Mouse (Mus musculus): ENCODE measurements at regions not wholly inside any gene's neighbourhood (a gene's known extent, or its start where the extent isn't known, plus 50 kb on each side); places are given as distances from the start of the nearest gene placed in this dataset.

GRCm38 (mm10) chr8:127962862-127963261, 395.5 kb upstream of the Nrp1 start:
- no peak for DNase-seq
- intact Hi-C loops (cut with DNase I; ENCODE audit: low total_unique reads), result no loop called here

DNA sequence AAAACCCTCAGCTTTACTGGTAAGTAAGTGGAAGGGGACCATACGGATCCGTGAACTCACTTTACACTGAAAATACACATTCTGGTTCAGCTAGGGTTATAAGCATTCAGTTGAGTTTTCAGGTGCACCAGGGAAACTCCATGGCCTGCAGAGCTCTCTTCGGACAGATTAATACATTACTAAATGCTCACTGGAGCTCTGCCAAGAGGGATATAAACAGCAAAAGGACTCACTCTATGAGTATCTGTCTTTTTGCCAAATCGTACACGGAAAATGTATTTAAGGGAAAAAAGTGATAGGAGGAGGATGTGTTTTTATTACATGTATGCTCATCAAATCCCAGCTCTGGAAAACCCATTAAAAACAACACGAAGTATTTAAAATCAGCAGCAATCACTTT, 394.8 kb upstream of the Nrp1 start:
- intact Hi-C loops (cut with DNase I; ENCODE audit: low total_unique reads), result no loop called here
- no peak for DNase-seq

DNA sequence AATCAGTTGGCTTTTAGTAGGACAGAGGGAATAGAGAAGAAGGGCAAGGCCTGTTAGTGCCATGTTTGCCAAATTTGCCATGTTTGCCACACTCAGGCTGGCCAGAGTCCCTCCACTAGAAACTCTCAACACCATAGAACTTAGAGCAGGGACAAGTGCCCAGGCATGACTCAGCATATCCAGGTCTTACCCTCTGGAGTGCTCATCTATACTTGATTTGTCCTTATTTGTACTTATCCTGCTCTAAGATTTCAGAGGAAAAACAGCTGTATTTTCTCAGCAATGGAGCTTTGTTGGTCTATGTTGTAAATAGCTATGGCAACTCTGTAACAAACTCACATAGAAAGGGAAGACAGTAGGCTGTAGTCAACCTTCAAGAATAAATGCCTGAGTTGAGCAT, 393.6 kb upstream of the Nrp1 start:
- intact Hi-C loops (cut with DNase I; ENCODE audit: low total_unique reads), result no loop called here
- no peak for DNase-seq

DNA sequence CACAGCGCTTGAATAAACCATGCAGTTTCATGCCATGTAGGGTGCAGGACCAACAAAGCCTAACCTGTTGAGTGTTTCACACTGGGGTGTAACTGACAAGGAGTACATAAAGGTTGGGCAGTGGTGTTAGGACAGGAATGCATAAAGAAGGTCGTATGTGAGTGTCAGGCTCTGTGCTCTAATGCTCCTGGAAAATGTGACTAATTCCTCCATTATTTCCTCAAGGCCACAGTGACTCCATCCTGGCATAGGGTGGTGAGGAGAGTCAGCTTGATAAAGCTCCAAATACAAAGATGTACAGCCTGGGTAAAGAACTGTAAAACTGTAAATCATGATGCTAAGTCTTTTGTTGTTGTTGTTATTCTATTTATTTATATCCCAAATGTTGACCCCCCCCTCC, 393.1 kb upstream of the Nrp1 start:
- DNase-seq, result no peak
- intact Hi-C loops (cut with DNase I; ENCODE audit: low total_unique reads), result no loop called here

DNA sequence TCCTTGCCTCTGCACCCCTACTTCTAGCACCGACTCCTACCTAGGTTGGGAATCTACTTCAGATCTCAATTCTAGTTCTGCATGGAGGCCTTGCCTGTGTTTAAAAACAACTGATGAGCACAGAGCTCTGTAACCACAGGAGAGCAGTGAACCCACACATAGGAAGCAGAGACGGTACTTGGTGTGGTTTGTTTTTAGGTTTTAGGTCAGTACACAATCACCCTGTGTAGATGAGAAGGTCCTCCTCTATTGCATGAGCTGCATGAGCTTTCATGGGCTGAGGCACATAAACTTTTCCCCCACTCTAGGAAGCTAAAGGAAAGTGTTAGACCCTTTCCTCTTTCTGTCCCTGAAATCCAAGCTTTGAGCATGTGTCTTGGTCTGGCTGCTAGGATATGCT, 390.4 kb upstream of the Nrp1 start:
- intact Hi-C loops (cut with DNase I; ENCODE audit: low total_unique reads), result no loop called here
- no peak for DNase-seq

- no peak for DNase-seq
- intact Hi-C loops (cut with DNase I; ENCODE audit: low total_unique reads), result no loop called here
These were observed 385.2 kb upstream of the Nrp1 start for GRCm38 (mm10) chr8:127973194-127973593.

DNA sequence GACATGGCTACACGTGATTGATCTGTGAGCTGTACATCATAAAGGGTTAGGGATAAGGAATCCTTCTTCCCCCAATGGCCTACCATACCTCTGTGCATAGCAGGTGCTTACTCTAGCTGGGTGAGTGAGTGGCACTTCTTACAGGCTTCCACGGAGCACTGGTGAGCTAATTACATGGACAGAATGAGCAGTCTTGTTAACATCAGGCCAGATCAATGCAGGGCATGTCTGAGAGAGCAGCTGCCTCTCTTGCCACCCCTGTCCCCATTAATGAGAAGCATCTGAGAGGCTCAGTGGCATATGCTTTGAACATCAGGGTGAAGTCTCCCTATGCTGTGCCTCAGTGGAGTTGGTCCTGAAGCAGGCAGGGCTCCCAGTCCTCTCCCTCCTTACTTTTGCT, 380.7 kb upstream of the Nrp1 start:
- intact Hi-C loops (cut with DNase I; ENCODE audit: low total_unique reads), result no loop called here
- no peak for DNase-seq

- no peak for DNase-seq
- intact Hi-C loops (cut with DNase I; ENCODE audit: low total_unique reads), result no loop called here
These were observed 379.0 kb upstream of the Nrp1 start for GRCm38 (mm10) chr8:127979180-127980030.

- DNase-seq, result no peak
- intact Hi-C loops (cut with DNase I; ENCODE audit: low total_unique reads), result no loop called here
These were observed 376.2 kb upstream of the Nrp1 start for GRCm38 (mm10) chr8:127982165-127982564.

GRCm38 (mm10) chr8:127985616-127986015, 372.8 kb upstream of the Nrp1 start:
- no peak for DNase-seq
- intact Hi-C loops (cut with DNase I; ENCODE audit: low total_unique reads), result no loop called here

- intact Hi-C loops (cut with DNase I; ENCODE audit: low total_unique reads), result no loop called here
- DNase-seq, result no peak
These were observed 369.5 kb upstream of the Nrp1 start for GRCm38 (mm10) chr8:127988887-127989286.

- intact Hi-C loops (cut with DNase I; ENCODE audit: low total_unique reads), result no loop called here
- DNase-seq, result no peak
These were observed 363.5 kb upstream of the Nrp1 start for GRCm38 (mm10) chr8:127994898-127995297.

DNA sequence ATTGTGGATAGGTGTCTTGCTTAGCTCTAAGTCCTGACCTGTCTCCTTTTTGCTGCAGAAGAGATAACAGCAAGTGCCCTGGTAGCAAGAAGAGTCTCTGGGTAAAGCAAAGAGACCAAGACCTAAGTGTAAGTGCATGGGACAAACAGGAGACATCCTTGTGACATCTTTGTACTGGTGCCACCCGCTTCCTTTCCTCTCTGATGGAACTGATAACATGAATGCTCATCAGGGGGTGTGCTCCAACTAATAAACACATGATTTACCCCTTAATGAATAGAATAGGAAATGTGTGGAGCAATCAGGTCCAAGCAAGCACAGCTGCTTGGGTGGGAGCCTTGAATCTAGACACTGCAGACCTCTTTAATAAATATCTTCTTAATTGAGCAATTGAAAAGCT, 362.9 kb upstream of the Nrp1 start:
- DNase-seq, result no peak
- intact Hi-C loops (cut with DNase I; ENCODE audit: low total_unique reads), result no loop called here

DNA sequence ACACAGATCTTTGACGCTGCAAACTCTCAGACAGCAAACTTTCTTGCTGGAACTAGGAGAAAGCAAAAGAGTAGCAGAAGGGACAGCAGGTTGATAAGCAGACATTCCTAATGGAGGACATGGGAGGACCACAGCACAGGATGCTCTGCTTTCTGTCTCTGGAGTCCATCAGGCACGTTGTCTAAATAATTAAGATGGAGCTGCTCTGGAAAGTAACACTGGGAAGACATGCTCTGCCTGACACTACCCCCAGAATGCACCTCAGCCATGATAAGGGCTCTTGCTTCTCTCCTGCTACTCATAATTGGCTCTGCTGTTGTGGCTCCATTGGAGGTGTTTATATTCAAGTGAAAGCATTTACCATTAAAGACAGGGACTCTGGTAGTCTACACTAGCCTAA, 356.0 kb upstream of the Nrp1 start:
- intact Hi-C loops (cut with DNase I; ENCODE audit: low total_unique reads), result no loop called here

GRCm38 (mm10) chr8:128002806-128003205, 355.6 kb upstream of the Nrp1 start:
- DNase-seq, result no peak
- intact Hi-C loops (cut with DNase I; ENCODE audit: low total_unique reads), result no loop called here

More for the DNA sequence above, 356.0 kb upstream of the Nrp1 start:
- no peak for DNase-seq

- intact Hi-C loops (cut with DNase I; ENCODE audit: low total_unique reads), result no loop called here
- DNase-seq, result no peak
These were observed 355.0 kb upstream of the Nrp1 start for GRCm38 (mm10) chr8:128003385-128003784.

GRCm38 (mm10) chr8:128003881-128004286, 354.5 kb upstream of the Nrp1 start:
- no peak for DNase-seq
- intact Hi-C loops (cut with DNase I; ENCODE audit: low total_unique reads), result no loop called here

GRCm38 (mm10) chr8:128009393-128010010, 348.9 kb upstream of the Nrp1 start:
- no peak for DNase-seq
- intact Hi-C loops (cut with DNase I; ENCODE audit: low total_unique reads), result no loop called here

DNA sequence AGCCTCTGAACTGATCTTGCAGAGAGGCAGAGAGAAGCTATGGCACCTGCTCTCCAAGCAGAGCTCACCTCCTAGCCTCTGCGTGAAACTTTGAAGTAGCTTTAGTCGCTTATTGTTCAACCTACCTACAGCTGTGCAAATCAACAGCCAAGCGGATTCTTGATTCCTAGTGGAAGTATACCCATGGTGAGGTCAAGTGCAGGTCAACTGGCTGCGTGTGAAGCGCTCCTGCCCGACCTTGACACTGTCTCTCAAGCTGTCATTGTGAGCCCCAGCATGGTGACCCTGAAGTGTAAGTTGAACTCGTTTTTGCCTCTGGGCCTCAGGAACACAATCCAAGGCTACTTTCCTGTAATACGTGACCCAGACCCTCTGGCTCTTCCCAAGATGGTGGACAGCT, 341.2 kb upstream of the Nrp1 start:
- no peak for DNase-seq
- intact Hi-C loops (cut with DNase I; ENCODE audit: low total_unique reads), result no loop called here

GRCm38 (mm10) chr8:128023661-128024060, 334.7 kb upstream of the Nrp1 start:
- no peak for DNase-seq
- intact Hi-C loops (cut with DNase I; ENCODE audit: low total_unique reads), result no loop called here

- no peak for DNase-seq
- intact Hi-C loops (cut with DNase I; ENCODE audit: low total_unique reads), result no loop called here
These were observed 333.6 kb upstream of the Nrp1 start for GRCm38 (mm10) chr8:128024774-128025222.
